Mouse (Mus musculus): ENCODE measurements around the gene Hoxa10. TPM values are rescaled to one million over a fixed set of nuclear protein-coding genes. Genes with fewer than 3 reads are reported as not detected.

Gene Hoxa10
- total RNA-seq, 2 experiments from 2014 or later, result not detected

Small RNAs within 50 kb of the gene (microRNA-seq; reads per million reads assigned to microRNA genes)
- gene Mir196b, result 73.3 to 90.4 reads per million in 2 experiments

Other genes with a start within 250 kb of the Hoxa10 start
- 10 to 100 TPM in 1 of 2 experiments, 1 to 10 TPM in 1; 9.5 to 11.8 TPM for gene Skap2, start 228.3 kb downstream of the Hoxa10 start, total RNA-seq (2021)
- under 1 TPM; 0.19 to 0.23 TPM for gene Hoxa1, start 82.5 kb downstream of the Hoxa10 start, total RNA-seq (2021)
- under 1 TPM; 0.60 to 0.68 TPM for gene Hoxa2, start 76.0 kb downstream of the Hoxa10 start, total RNA-seq (2021)
- gene 5730596B20Rik, start 63.4 kb downstream of the Hoxa10 start, total RNA-seq (2021), result under 1 TPM; 0.20 to 0.29 TPM
- under 1 TPM; 0.71 to 0.86 TPM for gene Hoxa4, start 49.1 kb downstream of the Hoxa10 start, total RNA-seq (2021)
- gene Hoxa5, start 36.3 kb downstream of the Hoxa10 start, total RNA-seq (2021), result 1 to 10 TPM; 1.3 to 1.5 TPM
- not detected for gene Hoxa6, start 32.1 kb downstream of the Hoxa10 start, total RNA-seq (2021)
- 1 to 10 TPM; 1.4 TPM for gene Hoxa3, start 27.5 kb downstream of the Hoxa10 start, total RNA-seq (2021)
- gene Gm28308, start 27.5 kb downstream of the Hoxa10 start, total RNA-seq (2021), result not detected
- gene Hoxa7, start 19.0 kb downstream of the Hoxa10 start, total RNA-seq (2021), result under 1 TPM in 1 of 2 experiments, not detected in 1; 0.20 TPM
- not detected for gene Hoxa9, start 9.8 kb downstream of the Hoxa10 start, total RNA-seq (2021)
- gene Hoxa11, start 5.0 kb upstream of the Hoxa10 start, total RNA-seq (2021), result not detected
- not detected for gene Hoxa13, start 20.0 kb upstream of the Hoxa10 start, total RNA-seq (2021)
- not detected for gene Evx1, start 72.6 kb upstream of the Hoxa10 start, total RNA-seq (2021)

Data from heart, postnatal 4 days (tissue).